Mouse (Mus musculus): ENCODE measurements at regions not wholly inside any gene's neighbourhood (a gene's known extent, or its start where the extent isn't known, plus 50 kb on each side); places are given as distances from the start of the nearest gene placed in this dataset.

DNA sequence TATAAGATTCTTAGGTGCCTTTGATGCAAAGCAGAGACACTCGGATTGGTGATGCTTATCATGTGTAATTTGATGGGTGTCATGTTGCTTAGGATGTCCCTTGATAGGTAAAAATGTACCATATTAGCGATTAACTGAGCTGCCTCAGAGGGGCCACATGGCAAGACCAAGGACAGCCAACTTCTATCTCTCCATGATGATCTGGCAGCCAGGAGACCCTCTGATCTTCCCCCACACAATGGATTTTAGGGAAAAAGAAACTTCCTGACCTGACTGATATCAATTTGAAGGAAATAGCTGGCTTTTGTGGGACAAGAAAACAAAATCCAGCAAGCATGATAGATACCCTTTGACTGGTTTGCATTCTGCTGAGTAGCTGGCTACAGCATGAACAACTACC, 1308.9 kb upstream of the A1bg start:
- Histone ChIP-seq H3K4me3 (ENCODE audit: low read depth, low read length) (no peak overlapping the region), H3K9me3 (ENCODE audit: control insufficient read depth, low read length) (no peaks in the 10 kb centered on the region), H3K9ac (ENCODE audit: low read depth, low read length) (no peak overlapping the region), H3K36me3 (ENCODE audit: control insufficient read depth, insufficient read depth, low read length) (no peaks in the 10 kb centered on the region), H3K4me2 (replicated peaks; ENCODE audit: low read depth, low read length) (no peak overlapping the region), H3K27me3 (ENCODE audit: control insufficient read depth, insufficient read depth, low read length) (no peaks in the 10 kb centered on the region), H3K4me1 (replicated peaks; ENCODE audit: control insufficient read depth, insufficient read depth, low read length) (no peaks in the 10 kb centered on the region), H3K27ac (ENCODE audit: low read depth, low read length) (no peak overlapping the region)
- WGBS, result 86% methylated on average over 2 of the region's 2 CpGs
- DNase-seq (ENCODE audit: low spot score) (no peak), ATAC-seq (ENCODE audit: low FRiP score) (no peak)

DNA sequence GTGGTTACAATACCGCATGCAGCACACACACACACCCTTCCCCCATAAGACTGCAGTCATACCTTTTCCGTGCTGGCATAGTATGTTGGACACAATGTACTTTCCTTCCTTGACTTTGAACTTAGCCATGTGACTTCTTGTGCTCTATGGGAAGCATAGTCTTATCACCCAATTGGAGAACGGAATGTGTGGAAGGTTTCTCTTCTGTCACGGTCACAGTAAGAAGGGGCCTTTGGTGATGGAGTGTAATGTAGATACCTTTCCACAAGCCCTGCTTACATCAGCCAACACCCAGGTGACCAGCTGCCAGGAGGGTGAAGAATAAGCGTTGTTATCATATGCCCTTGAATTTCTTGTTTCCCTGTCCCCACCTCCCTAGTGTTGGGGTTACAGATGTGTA, 1308.0 kb upstream of the A1bg start:
- Histone ChIP-seq H3K4me2 (replicated peaks; ENCODE audit: low read depth, low read length) (no peak overlapping the region), H3K9me3 (ENCODE audit: control insufficient read depth, low read length) (no peaks in the 10 kb centered on the region), H3K4me1 (replicated peaks; ENCODE audit: control insufficient read depth, insufficient read depth, low read length) (no peaks in the 10 kb centered on the region), H3K4me3 (ENCODE audit: low read depth, low read length) (no peak overlapping the region), H3K9ac (ENCODE audit: low read depth, low read length) (no peak overlapping the region), H3K27me3 (ENCODE audit: control insufficient read depth, insufficient read depth, low read length) (no peaks in the 10 kb centered on the region), H3K36me3 (ENCODE audit: control insufficient read depth, insufficient read depth, low read length) (no peaks in the 10 kb centered on the region), H3K27ac (ENCODE audit: low read depth, low read length) (no peak overlapping the region)
- DNase-seq (ENCODE audit: low spot score) (no peak), ATAC-seq (ENCODE audit: low FRiP score) (no peak)
- WGBS, result 94% methylated on average over 5 of the region's 5 CpGs

DNA sequence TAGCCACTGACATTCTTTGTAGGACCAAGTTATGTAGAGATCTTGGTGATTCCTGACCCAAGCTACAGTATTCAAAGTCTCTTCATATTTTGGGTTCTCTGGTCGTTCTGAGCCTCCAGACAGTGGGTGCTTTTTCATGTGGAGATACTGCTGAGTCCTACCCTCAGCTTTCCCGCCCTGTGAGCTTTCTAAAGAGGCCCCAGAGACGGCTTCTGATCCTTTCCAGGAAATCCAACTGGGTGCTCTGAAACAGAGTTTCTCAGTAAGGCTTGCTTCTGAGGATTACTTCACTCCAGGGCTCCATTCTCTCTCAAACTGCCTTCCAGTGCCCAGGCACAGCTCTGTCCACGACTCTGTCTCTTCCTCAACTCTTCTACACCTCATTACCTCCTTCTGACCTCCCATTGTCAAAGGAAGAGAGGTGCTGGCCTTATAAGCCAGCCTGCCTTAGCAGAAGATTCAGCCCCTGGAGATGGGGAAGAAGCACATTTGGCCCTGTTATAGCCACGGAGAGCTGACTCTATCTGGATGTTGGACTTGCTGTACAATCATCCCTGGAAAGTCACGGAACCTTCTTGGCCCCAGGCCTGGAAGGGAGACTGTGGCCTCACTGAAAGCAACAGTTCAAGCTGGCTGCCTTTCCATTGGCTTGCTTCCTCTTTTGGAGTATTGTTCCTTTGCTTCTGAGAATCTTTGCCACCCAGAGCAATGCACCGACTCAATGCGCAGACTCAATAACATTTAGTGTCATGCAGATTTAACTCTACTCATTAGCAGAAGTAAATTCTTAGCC, 1306.9 kb upstream of the A1bg start:
- H3K4me3 ChIP-seq (ENCODE audit: low read depth, low read length), result no peak overlapping the region
- H3K9ac ChIP-seq (ENCODE audit: low read depth, low read length), result no peak overlapping the region
- no peak overlapping the region for H3K4me2 ChIP-seq (replicated peaks; ENCODE audit: low read depth, low read length)
- no peaks in the 10 kb centered on the region for H3K27me3 ChIP-seq (ENCODE audit: control insufficient read depth, insufficient read depth, low read length)
- H3K36me3 ChIP-seq (ENCODE audit: control insufficient read depth, insufficient read depth, low read length), result no peaks in the 10 kb centered on the region
- H3K4me1 ChIP-seq (replicated peaks; ENCODE audit: control insufficient read depth, insufficient read depth, low read length), result no peaks in the 10 kb centered on the region
- WGBS, result 84% methylated on average over 8 of the region's 8 CpGs
- H3K27ac ChIP-seq (ENCODE audit: low read depth, low read length), result no peak overlapping the region
- DNase-seq (ENCODE audit: low spot score) (no peak), ATAC-seq (ENCODE audit: low FRiP score) (no peak)
- no peaks in the 10 kb centered on the region for H3K9me3 ChIP-seq (ENCODE audit: control insufficient read depth, low read length)

GRCm38 (mm10) chr15:62229023-62229422, 1306.2 kb upstream of the A1bg start:
- no peak for ATAC-seq (ENCODE audit: low FRiP score)
- Histone ChIP-seq H3K4me3 (ENCODE audit: low read depth, low read length) (no peak overlapping the region), H3K4me2 (replicated peaks; ENCODE audit: low read depth, low read length) (no peak overlapping the region), H3K9me3 (ENCODE audit: control insufficient read depth, low read length) (no peaks in the 10 kb centered on the region), H3K36me3 (ENCODE audit: control insufficient read depth, insufficient read depth, low read length) (no peaks in the 10 kb centered on the region), H3K4me1 (replicated peaks; ENCODE audit: control insufficient read depth, insufficient read depth, low read length) (no peaks in the 10 kb centered on the region), H3K27ac (ENCODE audit: low read depth, low read length) (no peak overlapping the region), H3K27me3 (ENCODE audit: control insufficient read depth, insufficient read depth, low read length) (no peaks in the 10 kb centered on the region), H3K9ac (ENCODE audit: low read depth, low read length) (no peak overlapping the region)
- WGBS, result 96% methylated on average over 3 of the region's 3 CpGs
- DNase-seq (ENCODE audit: low spot score), result no peak

DNA sequence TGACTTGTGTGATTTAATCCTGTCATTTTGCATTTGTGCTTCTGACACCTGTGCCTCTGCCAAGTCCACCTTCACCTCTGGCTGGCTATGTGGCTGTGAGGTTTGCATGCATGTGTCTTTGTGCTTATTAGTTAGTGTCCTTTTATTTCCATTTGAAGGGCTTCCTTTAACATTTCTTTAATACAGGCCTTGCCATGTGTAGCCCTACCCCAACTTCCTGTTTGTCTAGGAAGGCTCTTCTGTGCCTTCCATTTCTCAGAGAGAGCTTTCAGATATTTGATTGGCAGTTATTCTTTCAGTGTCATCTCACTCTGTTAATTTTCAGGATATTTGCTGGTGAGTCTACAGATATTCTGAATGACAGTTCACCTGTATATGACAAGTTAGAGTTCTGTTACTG, 1302.0 kb upstream of the A1bg start:
- Histone ChIP-seq H3K9ac (ENCODE audit: low read depth, low read length) (no peak overlapping the region), H3K4me3 (ENCODE audit: low read depth, low read length) (no peak overlapping the region), H3K4me2 (replicated peaks; ENCODE audit: low read depth, low read length) (no peak overlapping the region), H3K27ac (ENCODE audit: low read depth, low read length) (no peak overlapping the region), H3K27me3 (ENCODE audit: control insufficient read depth, insufficient read depth, low read length) (no peaks in the 10 kb centered on the region), H3K9me3 (ENCODE audit: control insufficient read depth, low read length) (no peaks in the 10 kb centered on the region), H3K36me3 (ENCODE audit: control insufficient read depth, insufficient read depth, low read length) (no peaks in the 10 kb centered on the region), H3K4me1 (replicated peaks; ENCODE audit: control insufficient read depth, insufficient read depth, low read length) (no peaks in the 10 kb centered on the region)
- DNase-seq (ENCODE audit: low spot score), result no peak
- ATAC-seq (ENCODE audit: low FRiP score), result no peak

DNA sequence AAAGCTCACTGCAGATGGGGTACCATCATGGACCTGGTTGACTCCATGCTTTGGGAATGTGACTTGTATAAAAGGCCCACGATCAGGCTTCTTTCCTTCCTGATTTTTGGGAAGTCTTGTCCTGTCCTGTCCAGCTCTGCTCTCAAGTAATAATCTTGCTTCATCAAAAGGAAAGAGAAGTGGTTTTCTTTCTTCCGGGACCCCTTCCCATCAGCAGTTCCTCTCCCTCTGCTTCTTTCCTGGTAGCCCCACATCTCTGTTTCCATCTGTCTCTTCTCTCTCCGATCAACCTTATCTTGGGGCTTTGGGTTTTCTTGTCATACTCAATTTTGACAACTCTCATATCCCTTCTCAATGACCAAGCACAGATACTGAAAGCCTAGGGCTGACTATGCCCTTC, 1301.4 kb upstream of the A1bg start:
- Histone ChIP-seq H3K9me3 (ENCODE audit: control insufficient read depth, low read length) (no peaks in the 10 kb centered on the region), H3K4me3 (ENCODE audit: low read depth, low read length) (no peak overlapping the region), H3K9ac (ENCODE audit: low read depth, low read length) (no peak overlapping the region), H3K27ac (ENCODE audit: low read depth, low read length) (no peak overlapping the region), H3K36me3 (ENCODE audit: control insufficient read depth, insufficient read depth, low read length) (no peaks in the 10 kb centered on the region), H3K27me3 (ENCODE audit: control insufficient read depth, insufficient read depth, low read length) (no peaks in the 10 kb centered on the region), H3K4me1 (replicated peaks; ENCODE audit: control insufficient read depth, insufficient read depth, low read length) (no peaks in the 10 kb centered on the region), H3K4me2 (replicated peaks; ENCODE audit: low read depth, low read length) (no peak overlapping the region)
- no peak for ATAC-seq (ENCODE audit: low FRiP score)
- DNase-seq (ENCODE audit: low spot score), result no peak
- 95% methylated on average over 3 of the region's 3 CpGs for WGBS

GRCm38 (mm10) chr15:62223156-62223840, 1300.5 kb upstream of the A1bg start:
- Histone ChIP-seq H3K9me3 (ENCODE audit: control insufficient read depth, low read length) (no peaks in the 10 kb centered on the region), H3K4me1 (replicated peaks; ENCODE audit: control insufficient read depth, insufficient read depth, low read length) (no peaks in the 10 kb centered on the region), H3K9ac (ENCODE audit: low read depth, low read length) (no peak overlapping the region), H3K36me3 (ENCODE audit: control insufficient read depth, insufficient read depth, low read length) (no peaks in the 10 kb centered on the region), H3K4me2 (replicated peaks; ENCODE audit: low read depth, low read length) (no peak overlapping the region), H3K27ac (ENCODE audit: low read depth, low read length) (no peak overlapping the region), H3K4me3 (ENCODE audit: low read depth, low read length) (no peak overlapping the region), H3K27me3 (ENCODE audit: control insufficient read depth, insufficient read depth, low read length) (no peaks in the 10 kb centered on the region)
- DNase-seq (ENCODE audit: low spot score) (no peak), ATAC-seq (ENCODE audit: low FRiP score) (no peak)
- 86% methylated on average over 6 of the region's 6 CpGs for WGBS

DNA sequence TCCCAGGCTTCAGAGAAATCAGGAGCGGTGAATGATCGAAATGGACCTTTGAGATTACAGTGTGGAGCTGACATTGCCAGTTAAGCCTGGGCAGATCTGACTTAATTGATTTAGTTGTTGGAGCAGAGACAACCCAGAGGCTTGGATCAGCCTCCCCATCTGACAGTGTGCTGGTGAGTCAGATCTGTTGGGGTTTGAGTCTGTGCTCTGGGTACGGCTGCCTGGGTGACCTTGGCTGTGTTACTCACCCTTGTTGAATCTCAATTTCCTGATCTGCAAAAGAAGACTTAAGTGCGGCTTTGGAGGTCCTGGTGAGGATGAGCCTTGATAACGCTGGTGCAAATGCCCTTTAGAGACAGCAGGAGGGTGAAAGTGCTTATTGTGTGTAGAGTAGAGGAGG, 1299.9 kb upstream of the A1bg start:
- no peak for DNase-seq (ENCODE audit: low spot score)
- H3K36me3 ChIP-seq (ENCODE audit: control insufficient read depth, insufficient read depth, low read length), result no peaks in the 10 kb centered on the region
- no peak overlapping the region for H3K4me3 ChIP-seq (ENCODE audit: low read depth, low read length)
- H3K4me1 ChIP-seq (replicated peaks; ENCODE audit: control insufficient read depth, insufficient read depth, low read length), result no peaks in the 10 kb centered on the region
- WGBS, result 89% methylated on average over 5 of the region's 5 CpGs
- no peaks in the 10 kb centered on the region for H3K9me3 ChIP-seq (ENCODE audit: control insufficient read depth, low read length)
- no peaks in the 10 kb centered on the region for H3K27me3 ChIP-seq (ENCODE audit: control insufficient read depth, insufficient read depth, low read length)
- no peak for ATAC-seq (ENCODE audit: low FRiP score)
- H3K27ac ChIP-seq (ENCODE audit: low read depth, low read length), result no peak overlapping the region
- no peak overlapping the region for H3K9ac ChIP-seq (ENCODE audit: low read depth, low read length)
- H3K4me2 ChIP-seq (replicated peaks; ENCODE audit: low read depth, low read length), result no peak overlapping the region

DNA sequence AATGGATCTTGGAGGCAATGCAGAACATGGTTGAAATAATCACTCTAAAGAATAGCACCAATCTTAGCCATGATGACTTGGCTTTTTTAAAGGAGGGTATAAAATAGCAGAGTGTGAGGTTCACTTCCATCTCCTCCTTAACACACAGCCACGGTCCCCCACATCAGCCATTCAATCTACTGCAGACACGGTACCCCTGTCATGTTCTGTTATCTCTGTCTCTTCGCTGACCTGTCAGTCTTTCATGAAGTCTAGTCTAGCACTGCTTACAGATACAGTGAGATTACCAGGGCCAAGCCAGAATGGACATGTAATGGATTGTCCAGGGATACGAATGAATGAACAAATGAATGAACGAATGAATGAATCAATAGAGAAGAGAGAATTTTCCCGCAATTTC, 1299.4 kb upstream of the A1bg start:
- 92% methylated on average over 6 of the region's 6 CpGs for WGBS
- Histone ChIP-seq H3K27ac (ENCODE audit: low read depth, low read length) (no peak overlapping the region), H3K4me2 (replicated peaks; ENCODE audit: low read depth, low read length) (no peak overlapping the region), H3K4me1 (replicated peaks; ENCODE audit: control insufficient read depth, insufficient read depth, low read length) (no peaks in the 10 kb centered on the region), H3K36me3 (ENCODE audit: control insufficient read depth, insufficient read depth, low read length) (no peaks in the 10 kb centered on the region), H3K4me3 (ENCODE audit: low read depth, low read length) (no peak overlapping the region), H3K9me3 (ENCODE audit: control insufficient read depth, low read length) (no peaks in the 10 kb centered on the region), H3K9ac (ENCODE audit: low read depth, low read length) (no peak overlapping the region), H3K27me3 (ENCODE audit: control insufficient read depth, insufficient read depth, low read length) (no peaks in the 10 kb centered on the region)
- ATAC-seq (ENCODE audit: low FRiP score) (no peak), DNase-seq (ENCODE audit: low spot score) (no peak)
